Mouse (Mus musculus): ENCODE data around the gene Gm49336. TPM values are rescaled to one million over a fixed set of nuclear protein-coding genes. Genes with fewer than 3 reads are reported as not detected.

Gene Gm49336
- polyA plus RNA-seq (2012) = 6.7 and 7.7 TPM in 2 replicates

DNA sequence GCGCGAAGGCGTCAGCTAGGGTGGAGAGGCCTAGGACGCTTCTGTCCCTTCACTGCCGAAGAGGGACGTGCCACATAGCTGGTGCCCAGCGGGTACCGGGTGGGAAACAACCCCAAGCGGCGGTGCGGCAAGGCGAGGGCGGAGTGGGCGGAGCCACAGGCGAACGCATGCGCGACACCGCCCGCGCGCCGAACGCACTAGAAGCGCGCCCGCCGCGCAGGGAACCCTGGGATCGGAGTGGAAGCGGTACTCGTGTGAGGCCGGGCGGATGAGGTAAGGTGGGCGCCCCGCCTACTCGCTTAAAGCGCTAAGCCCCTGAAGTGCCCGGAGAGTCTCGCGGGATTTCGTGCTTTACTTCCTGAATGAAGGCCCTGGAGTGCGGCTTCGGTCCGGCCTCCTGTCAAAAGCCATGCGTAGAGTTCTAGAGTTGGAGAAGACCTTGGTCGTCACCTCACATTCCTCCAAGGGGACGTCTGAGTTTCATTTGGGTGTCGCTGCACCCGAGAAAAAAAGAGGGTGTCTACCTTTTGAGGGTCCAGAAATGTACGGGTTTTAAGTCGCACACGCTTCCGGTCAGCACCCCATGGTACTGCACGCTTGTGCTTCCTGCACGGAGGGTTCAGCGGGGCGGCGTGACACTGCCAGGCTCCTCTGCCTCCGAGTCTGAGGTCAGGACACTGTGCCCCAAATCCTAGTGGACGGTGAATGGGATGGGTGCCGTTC is at the start of gene Gm49336, which contains the start of gene Nupl1:
Gene Gm49336, minus strand, starts transcription at position 227 of the 723 bp plus-strand sequence.
Gene Nupl1, minus strand, starts transcription at position 151 of the 723 bp plus-strand sequence.

DNA sequence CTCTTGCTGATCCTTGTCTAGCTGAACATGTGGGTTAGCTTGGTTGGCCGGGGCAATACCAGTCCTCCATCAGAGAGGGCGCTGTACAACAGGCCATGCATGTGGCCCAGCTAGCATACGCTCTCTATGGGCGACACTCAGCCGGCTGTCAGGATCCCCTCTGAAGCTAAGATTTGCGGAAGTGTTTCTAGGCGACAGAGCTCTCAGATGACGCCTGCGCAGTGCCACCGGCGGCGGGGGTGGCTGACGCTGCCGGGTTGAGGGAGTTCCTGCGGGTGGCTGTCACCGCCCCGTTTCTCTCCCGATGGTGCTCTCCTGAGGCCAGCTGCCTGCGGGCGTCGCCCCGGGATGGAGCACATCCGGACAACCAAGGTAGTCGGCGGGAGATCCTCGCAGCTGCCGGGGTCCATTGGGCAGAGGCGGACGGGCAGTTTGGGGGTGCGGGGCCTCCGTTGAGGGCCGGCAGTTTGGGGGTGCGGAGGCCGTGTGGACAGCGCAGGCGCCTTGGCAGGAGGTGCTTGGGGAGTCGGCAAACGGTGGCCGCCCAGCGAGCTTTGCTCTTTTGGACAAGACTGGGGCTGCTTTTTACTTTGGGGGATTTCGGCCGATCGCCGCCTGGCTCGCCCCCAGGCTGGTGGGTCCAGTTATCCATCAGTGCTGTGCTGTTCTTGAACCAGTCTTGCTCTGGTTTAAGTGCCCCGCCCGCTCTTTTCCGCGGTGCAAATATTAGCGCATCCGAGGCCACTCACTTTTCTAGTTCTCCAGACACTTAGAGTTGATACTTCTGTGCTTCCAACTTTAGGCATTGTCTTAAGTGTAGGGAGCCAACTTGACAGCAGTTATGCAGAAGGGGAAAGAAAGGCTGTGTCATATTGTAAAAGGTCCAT is 13.9 kb upstream of the Gm49336 start, which contains the start of gene Mtmr6:
Gene Mtmr6, plus strand, starts transcription at position 239 of the 887 bp plus-strand sequence.

DNA sequence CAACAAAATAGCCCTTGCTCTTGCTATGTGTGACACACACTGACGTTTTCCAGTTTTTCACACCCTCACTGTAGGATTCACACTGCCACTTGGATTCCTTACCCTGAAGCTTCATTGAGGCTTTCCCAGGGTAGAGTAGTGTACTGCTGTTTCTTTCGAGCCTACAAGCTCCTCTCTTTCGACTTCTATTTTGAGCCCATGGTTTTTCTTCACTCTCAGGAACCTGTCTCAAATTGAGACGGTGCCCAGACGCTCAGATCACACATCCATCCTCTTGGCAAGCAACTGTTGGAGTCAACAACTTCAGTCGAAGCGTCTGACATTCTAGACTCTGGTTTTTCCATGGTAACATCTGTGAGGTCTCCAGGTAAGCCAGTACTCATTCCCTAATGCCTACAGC is 54.4 kb downstream of the Gm49336 start, which contains the start of gene Atp8a2:
Gene Atp8a2, minus strand, starts transcription at position 296 of the 400 bp plus-strand sequence.

Other genes starting within 250 kb of the Gm49336 start
- gene Atp8a2, start 54.3 kb downstream of the Gm49336 start, polyA plus RNA-seq (2012) = 0.61 and 1.5 TPM in 2 replicates
- gene Nupl1, start 76 bp downstream of the Gm49336 start, polyA plus RNA-seq (2012) = not detected in 2 replicates
- 13.7 and 14.2 TPM in 2 replicates for gene Mtmr6, start 13.7 kb upstream of the Gm49336 start, polyA plus RNA-seq (2012)
- gene Amer2, start 121.8 kb upstream of the Gm49336 start, polyA plus RNA-seq (2012) = 0.22 and 0.27 TPM in 2 replicates

Measured in megakaryocyte-erythroid progenitor cell, adult 5 weeks (primary cell).